Mouse (Mus musculus) forebrain, embryonic 12.5 days (tissue): ENCODE data around the gene Vars. TPM values are rescaled to one million over a fixed set of nuclear protein-coding genes. Genes with fewer than 3 reads are reported as not detected.
A peak's percentile ranks its signal among the peaks of the same experiment; 100 is the strongest.
"Not testable (repeated sequence)": the region's sequence is repeated elsewhere in the genome, so short reads cannot be mapped to it uniquely, and the experiment has no call there.

ENCODE experiments used
- ATAC-seq: fragments of 200-750 bp; cut with Nextera tagmentation; 2 replicates; pipeline ENCODE4 v1.8.0; 2017; ENCODE audit warnings: moderate TSS enrichment; ENCODE audit not compliant: low FRiP score
- H3K27ac ChIP-seq: fragments of 300-500 bp; sonication (generic); 2 replicates; pipeline ENCODE4 v1.5.1; 2016; ENCODE audit warnings: mild to moderate bottlenecking
- H3K27me3 ChIP-seq: fragments of 300-500 bp; sonication (generic); 2 replicates; pipeline ENCODE4 v1.6.1; 2016; ENCODE audit warnings: mild to moderate bottlenecking
- H3K36me3 ChIP-seq: fragments of 300-500 bp; sonication (generic); replicated peaks from 2 replicates; pipeline ENCODE4 v1.6.1; 2016; ENCODE audit warnings: mild to moderate bottlenecking
- H3K4me1 ChIP-seq: fragments of 300-500 bp; sonication (generic); 2 replicates; pipeline ENCODE4 v1.6.1; 2016
- H3K4me2 ChIP-seq: fragments of 300-500 bp; sonication (generic); 2 replicates; pipeline ENCODE4 v1.6.1; 2016; ENCODE audit warnings: mild to moderate bottlenecking, moderate library complexity
- H3K4me3 ChIP-seq: fragments of 300-500 bp; sonication (generic); replicated peaks from 2 replicates; pipeline ENCODE4 v1.5.1; 2016; ENCODE audit warnings: mild to moderate bottlenecking
- H3K9ac ChIP-seq: fragments of 300-500 bp; sonication (generic); 2 replicates; pipeline ENCODE4 v1.6.1; 2016; ENCODE audit warnings: mild to moderate bottlenecking
- H3K9me3 ChIP-seq: fragments of 300-500 bp; sonication (generic); 2 replicates; pipeline ENCODE4 v1.6.1; 2016
- WGBS: fragments of 180-500 bp; shearing (Covaris S2); methylation state at CpG from one replicate; pipeline ENCODE4 v1.1.7; 2016; 5-methylcytosine and 5-hydroxymethylcytosine counted together
- polyA plus RNA-seq: library from polyadenylated mRNA; unstranded; fragments of >200 nt; fragmentation: Nextera tagmentation; extraction: Ambion mirVana; gene quantifications from 2 replicates; pipeline ENCODE4 v1.2.1, GENCODE M21; 2016

Gene Vars
- polyA plus RNA-seq, 1 experiment from 2014 or later, result 159 TPM

DNA sequence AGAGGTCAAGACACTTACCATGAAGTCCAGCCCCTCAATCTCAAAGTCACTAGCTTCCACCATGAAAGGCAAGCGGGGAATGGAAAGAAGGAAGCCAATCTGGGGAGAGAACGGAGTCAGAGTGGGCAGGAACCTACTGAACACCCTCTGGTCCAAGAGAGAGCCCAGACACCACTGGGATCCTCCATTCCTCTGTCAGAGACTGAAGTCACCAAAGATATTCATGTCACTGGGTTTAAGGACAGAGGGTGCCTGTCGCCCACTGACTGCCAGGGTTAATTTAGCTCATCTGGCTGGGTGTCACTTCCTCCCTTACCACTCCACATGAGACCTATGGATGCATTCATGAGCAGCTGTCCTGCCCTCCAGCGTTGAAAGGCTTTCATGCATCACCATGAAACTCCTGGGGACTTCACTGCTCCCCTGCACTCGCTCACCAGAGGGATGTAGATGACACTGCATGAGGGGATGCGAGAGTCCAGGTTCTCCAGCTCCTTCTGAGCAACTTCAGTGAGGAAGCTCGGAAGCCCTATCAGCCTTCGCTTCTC, 31.6 kb downstream of the Vars start:
- Histone ChIP-seq H3K4me3 (no peak overlapping the region), H3K4me2 (no peak overlapping the region), H3K27ac (no peak overlapping the region), H3K36me3 (no peaks in the 10 kb centered on the region), H3K27me3 (no peaks in the 10 kb centered on the region), H3K9ac (no peak overlapping the region), H3K4me1 (peaks cover 19% of the 10 kb centered on the region), H3K9me3 (no peaks in the 10 kb centered on the region)
- WGBS, result 79% methylated on average over 8 of the region's 8 CpGs
- ATAC-seq, result no peak

DNA sequence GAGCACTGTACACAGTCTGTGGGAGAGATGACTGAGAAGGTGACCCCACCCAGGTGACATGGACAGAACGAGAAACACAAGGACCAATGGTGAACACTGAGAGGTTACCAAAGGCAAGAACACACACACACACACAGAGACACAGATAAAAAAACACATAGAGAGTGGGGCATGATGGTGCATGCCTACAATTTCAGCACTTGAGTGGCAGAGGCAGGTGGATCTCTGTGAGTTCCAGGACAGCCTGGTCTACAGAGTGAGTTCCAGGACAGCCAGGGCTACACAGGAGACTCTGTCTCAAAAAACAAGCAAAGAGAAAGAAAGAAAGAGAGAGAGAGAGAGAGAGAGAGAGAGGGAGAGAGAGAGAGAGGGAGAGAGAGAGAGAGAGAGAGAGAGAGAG, 32.9 kb downstream of the Vars start:
- H3K27me3 ChIP-seq, H3K27ac ChIP-seq, H3K9me3 ChIP-seq, H3K9ac ChIP-seq, H3K4me2 ChIP-seq, H3K4me1 ChIP-seq, H3K36me3 ChIP-seq, ATAC-seq, H3K4me3 ChIP-seq: not testable (repeated sequence)
- 78% methylated on average over 1 of the region's 1 CpGs for WGBS

DNA sequence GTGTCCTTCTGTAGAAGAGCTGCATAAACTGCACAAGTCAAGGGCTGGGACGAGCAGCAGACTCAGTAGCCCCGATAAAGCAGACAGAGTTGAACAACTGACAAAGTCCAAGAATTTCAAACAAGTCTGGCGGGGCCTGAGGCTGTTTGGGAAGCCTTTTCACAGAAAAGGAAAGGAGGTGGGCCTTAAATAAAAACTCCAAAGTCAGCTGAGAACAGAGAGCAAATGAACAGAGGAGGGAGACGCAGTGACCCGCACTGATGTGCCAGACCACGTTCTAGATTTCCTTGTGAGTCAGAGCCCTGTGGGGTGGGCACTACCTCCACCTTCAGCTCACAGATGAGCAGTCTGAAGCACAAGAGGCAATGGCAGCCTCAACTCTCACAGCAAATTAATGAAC, 34.1 kb downstream of the Vars start:
- 86% methylated on average over 6 of the region's 6 CpGs for WGBS
- H3K27ac ChIP-seq, result no peak overlapping the region
- H3K9me3 ChIP-seq, result no peaks in the 10 kb centered on the region
- no peak overlapping the region for H3K4me3 ChIP-seq
- no peak overlapping the region for H3K9ac ChIP-seq
- no peak overlapping the region for H3K4me2 ChIP-seq
- H3K27me3 ChIP-seq, result no peaks in the 10 kb centered on the region
- no peaks in the 10 kb centered on the region for H3K36me3 ChIP-seq
- no peak for ATAC-seq
- peaks cover 6% of the 10 kb centered on the region for H3K4me1 ChIP-seq

DNA sequence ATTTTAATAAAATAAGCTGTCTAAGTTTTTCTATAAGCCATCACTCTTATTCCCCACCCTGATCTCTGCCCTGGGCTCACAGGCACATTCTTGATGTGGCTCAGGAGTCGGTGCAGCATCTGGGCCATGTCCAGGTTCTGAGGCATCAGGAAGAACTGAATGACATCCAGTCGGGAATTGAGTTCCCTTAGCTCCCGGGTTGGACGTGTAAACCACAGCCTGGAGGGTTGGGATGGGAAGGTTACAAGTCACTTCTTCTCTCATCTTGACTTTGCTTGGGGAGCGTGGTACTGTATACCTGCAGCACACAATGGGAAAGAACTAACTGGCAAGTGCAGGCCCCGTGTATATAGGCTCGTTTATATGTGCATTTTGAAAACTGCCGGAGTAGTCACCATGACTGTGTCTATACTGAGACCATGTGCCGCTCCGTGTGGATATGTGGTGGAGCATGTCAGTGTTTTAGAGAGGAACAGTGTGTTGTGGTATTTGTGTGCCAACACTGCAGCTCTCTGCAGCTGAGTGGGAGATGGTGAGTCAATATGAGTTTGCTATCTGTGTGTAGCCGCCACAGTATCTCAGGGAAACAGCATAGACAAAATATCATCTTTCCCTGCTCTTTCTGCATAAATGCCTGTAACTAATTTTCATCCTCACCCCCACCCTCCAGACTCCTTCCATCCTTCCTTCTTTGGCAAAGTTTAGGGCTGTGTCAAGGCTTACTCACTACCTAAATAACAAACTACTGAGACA, 38.5 kb downstream of the Vars start:
- no peak overlapping the region for H3K4me3 ChIP-seq
- no peaks in the 10 kb centered on the region for H3K4me1 ChIP-seq
- H3K27ac ChIP-seq, result no peak overlapping the region
- WGBS, result 90% methylated on average over 11 of the region's 11 CpGs
- no peak overlapping the region for H3K4me2 ChIP-seq
- no peaks in the 10 kb centered on the region for H3K36me3 ChIP-seq
- H3K9ac ChIP-seq, result no peak overlapping the region
- H3K27me3 ChIP-seq, result no peaks in the 10 kb centered on the region
- ATAC-seq, result no peak
- H3K9me3 ChIP-seq, result no peaks in the 10 kb centered on the region

DNA sequence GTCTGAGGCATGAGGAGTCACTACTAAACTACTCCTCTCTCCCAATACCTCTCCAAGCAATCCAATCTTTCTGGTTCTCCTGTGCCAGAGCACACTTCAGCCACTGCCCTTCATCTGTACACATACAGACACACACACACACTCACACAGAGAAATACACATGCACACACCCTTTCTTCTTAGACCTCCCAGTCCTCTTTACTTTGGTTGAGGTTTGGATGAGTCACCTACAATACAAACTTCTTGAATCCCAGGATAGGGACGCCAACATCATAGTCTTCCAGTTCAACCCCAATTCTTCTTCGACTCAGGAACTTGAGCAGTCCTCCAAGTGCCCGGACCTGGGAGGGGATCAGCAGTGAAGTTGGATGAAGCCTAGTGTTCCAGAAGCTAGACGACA, 43.0 kb downstream of the Vars start:
- WGBS, result 90% methylated on average over 4 of the region's 4 CpGs

DNA sequence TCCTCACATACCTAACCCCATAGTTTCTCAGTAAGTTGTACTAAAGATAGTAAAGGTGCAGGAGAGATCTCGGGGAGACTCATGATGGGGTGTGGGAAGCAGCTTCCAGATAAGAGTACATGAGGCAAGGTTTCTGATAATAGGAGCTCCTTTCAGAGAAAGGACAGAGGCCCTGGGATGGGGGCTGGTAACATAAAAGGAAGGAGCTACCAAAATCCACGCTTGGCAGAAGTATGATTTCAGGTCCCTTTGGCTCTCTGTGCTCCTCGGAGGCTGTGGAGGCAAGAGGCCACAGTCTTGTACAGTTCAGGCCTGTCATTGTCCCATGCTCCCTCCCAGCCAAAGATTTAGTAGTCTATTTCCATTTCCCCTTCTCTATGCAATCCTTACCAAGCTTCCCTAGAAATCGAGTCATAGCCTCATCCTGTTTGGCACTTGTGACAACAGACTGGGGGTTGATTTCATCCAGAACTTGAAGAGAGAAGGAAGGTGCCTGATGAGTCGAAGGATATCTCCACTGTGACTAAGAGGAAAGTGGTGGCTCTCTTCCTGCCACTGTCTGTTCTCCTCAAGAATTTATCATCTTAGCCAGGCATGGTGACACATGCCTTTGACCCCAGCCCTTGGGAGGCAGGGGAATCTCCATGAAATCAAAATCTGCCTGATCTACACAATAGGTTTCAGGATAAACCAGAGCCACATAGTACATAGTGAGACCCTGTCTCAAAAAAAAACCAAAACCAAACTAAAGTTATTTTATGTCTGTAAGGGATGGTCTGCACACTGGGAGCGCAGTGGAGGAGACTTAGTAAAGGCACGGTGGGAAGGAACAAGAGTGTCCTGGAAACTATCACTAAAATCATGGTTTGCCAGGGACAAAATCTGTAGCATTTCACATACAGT, 44.4 kb downstream of the Vars start:
- H3K9ac ChIP-seq, result peak overlapping the region; percentile 88
- 89% methylated on average over 7 of the region's 7 CpGs for WGBS
- H3K4me2 ChIP-seq, result peak overlapping the region; percentile 93
- no peaks in the 10 kb centered on the region for H3K36me3 ChIP-seq
- peaks cover 43% of the 10 kb centered on the region for H3K4me1 ChIP-seq
- H3K9me3 ChIP-seq, result no peaks in the 10 kb centered on the region
- no peak overlapping the region for H3K27ac ChIP-seq
- ATAC-seq, result no peak
- H3K27me3 ChIP-seq, result no peaks in the 10 kb centered on the region
- H3K4me3 ChIP-seq, result peak overlapping the region; percentile 54

More for the DNA sequence above, 43.0 kb downstream of the Vars start:
- Histone ChIP-seq H3K4me1 (peaks cover 29% of the 10 kb centered on the region), H3K27me3 (no peaks in the 10 kb centered on the region), H3K4me2 (no peak overlapping the region), H3K36me3 (no peaks in the 10 kb centered on the region), H3K9me3 (no peaks in the 10 kb centered on the region), H3K27ac (no peak overlapping the region), H3K4me3 (no peak overlapping the region), H3K9ac (no peak overlapping the region)
- no peak for ATAC-seq

DNA sequence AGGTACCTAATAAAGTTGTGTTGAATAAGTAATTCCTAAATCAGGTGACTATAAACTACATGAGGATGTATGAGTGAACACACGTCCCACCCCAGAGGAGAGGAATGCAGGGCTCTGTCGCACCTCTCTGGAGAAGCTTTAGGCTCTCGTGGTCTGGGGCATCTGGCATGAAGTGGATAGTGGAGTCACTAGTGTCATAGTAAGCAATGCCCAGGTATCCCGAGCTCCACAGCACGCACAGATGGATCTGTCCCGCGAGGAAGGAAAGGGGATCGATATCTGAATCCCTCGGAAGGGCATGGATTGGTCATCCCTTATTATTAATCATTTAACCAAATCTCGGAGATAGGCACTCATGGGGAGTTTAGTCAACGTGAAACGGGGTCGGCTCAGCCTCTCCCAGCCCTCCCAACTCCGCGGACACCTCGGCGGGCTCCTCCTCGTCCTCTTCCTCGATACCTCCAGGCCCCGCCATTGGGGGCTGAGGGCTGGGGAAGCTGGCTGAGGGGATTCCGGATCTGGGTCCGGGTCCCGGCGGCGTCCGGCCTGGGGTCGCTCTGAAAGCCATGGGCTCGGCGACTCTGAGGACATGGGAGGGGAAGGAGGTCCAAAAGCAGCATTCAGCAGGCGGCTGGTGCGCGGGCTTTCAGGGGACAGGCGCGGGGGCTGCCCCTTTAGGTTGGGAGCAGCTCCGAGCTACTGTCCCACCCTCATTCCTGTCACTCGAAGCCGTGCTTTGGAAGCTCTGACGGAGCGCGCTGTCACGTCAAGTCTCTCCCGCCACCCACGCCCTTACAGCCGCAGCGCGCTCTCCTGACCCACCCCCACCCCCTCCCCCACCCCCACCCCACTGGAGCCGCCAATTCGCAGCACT, 45.3 kb downstream of the Vars start:
- WGBS, result 7% methylated on average over 47 of the region's 48 CpGs
- H3K9me3 ChIP-seq, result no peaks in the 10 kb centered on the region
- ATAC-seq, result peak; percentile 73
- peaks cover 45% of the 10 kb centered on the region for H3K4me1 ChIP-seq
- peak overlapping the region; percentile 93 for H3K4me2 ChIP-seq
- no peaks in the 10 kb centered on the region for H3K27me3 ChIP-seq
- H3K4me3 ChIP-seq, result peak overlapping the region; percentile 54
- H3K27ac ChIP-seq, result peak overlapping the region; percentile 90
- H3K9ac ChIP-seq, result peak overlapping the region; percentile 88
- H3K36me3 ChIP-seq, result no peaks in the 10 kb centered on the region

DNA sequence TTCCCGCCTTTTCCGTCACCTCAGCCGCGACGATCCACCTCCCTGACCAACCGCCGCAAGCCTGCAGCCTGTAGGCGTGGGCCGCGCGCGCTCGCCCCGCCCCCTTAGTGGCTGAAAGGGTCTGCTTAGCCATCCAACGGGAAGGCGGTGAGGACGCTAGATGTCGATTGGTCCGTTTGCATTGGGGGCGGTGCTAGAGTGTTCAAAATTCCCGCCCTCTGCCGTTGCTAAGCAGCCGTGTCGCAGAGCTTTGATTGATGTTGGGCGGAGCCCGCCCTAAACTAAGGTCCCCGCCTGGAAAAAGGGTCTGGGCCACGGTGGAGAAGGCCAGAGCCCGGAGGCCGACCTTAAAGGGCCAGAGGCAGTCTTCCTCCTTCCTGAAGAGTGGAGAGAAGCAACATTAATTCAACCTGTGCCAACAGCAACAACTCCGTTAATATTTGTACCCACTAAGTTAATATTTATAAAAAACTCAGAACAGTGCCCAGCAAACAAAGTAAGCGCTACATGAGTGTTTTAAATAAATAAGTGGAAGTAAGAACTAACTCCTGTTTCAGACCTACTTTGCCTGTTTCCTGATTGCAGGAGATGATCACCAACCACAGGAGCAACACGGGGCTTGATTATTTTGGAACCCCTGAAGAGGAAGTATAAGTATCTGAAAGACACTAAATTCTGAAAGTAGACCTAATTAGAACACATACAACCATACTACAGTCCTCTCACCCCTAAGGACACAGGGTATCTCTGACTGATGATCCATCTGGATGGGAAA, 46.1 kb downstream of the Vars start, which contains the start of gene Msh5:
Gene Msh5, minus strand, starts transcription at position 65 of the 775 bp plus-strand sequence.
- Histone ChIP-seq H3K9me3 (no peaks in the 10 kb centered on the region), H3K9ac (peak within 1 kb of the TSS; percentile 88), H3K4me1 (peaks cover 53% of the 10 kb centered on the region), H3K4me2 (peak within 1 kb of the TSS; percentile 93), H3K27ac (peak within 1 kb of the TSS; percentile 90), H3K36me3 (no peaks in the 10 kb centered on the region), H3K4me3 (peak within 1 kb of the TSS; percentile 54), H3K27me3 (no peaks in the 10 kb centered on the region)
- 3% methylated on average over 33 of the region's 33 CpGs for WGBS
- ATAC-seq, result peak; percentile 97

DNA sequence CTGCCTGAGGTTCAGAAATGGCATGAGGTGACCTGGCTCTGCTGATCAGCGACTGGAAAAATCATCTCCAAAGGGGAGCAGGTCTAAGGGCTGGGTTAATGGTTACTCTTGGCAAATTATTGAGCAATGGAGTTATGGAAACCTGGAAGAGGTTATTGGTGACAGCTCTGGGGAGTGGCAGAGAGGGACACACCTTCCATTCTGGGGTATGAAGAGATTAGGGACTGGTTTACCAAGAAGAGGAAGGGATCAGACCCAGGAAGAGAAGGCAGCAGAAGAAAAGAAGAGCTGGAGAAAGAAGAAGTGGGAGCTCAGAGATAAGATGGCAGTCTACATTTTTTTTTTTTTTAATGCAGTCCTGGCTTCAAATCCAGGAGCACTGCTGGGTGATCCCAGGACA, 46.9 kb downstream of the Vars start:
- Histone ChIP-seq H3K27me3 (no peaks in the 10 kb centered on the region), H3K9me3 (no peaks in the 10 kb centered on the region), H3K4me2 (no peak overlapping the region), H3K4me1 (peaks cover 61% of the 10 kb centered on the region), H3K9ac (no peak overlapping the region), H3K4me3 (no peak overlapping the region), H3K36me3 (peaks cover 4% of the 10 kb centered on the region), H3K27ac (peak overlapping the region; percentile 53; the same call in 1 of the 2 replicates)
- 59% methylated on average over 1 of the region's 1 CpGs for WGBS
- no peak for ATAC-seq

DNA sequence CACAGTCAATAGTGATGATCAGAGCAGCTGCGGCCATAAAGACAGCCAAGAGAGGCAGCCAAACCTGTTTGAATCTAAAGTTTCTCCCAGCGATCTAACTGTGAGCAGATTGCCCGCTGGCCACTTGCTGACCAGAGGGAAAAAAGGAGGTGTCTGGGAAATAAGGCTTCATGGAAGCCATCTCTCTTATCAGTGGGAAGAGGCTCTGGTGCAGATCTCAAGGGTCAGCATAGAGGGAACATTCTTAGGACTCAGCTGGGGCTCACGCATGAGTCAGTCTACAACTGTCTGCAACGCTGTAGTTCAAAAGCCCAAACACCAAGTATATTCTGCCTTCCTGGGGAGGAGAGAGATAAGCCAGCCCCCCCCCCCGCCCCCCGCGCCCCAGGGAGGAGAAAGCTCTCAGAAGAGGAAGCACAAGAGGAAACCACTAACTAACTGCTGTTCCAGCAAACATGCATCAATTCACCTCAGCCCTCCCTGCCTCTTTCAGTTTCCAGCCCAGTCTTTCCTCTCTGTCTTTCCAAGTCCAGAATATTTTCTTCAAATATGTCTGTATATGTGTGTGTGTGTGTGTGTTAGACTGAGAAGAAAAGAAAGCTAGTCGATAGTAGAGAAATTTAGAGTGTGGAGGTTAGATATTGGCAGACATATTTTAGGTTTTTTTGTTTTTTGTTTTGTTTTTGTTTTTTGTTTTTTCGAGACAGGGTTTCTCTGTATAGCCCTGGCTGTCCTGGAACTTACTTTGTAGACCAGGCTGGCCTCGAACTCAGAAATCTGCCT, 47.6 kb downstream of the Vars start:
- H3K9ac ChIP-seq, result no peak overlapping the region
- H3K4me1 ChIP-seq, result peaks cover 65% of the 10 kb centered on the region
- no peak overlapping the region; the same call in 1 of the 2 replicates for H3K4me2 ChIP-seq
- 48% methylated on average over 11 of the region's 11 CpGs for WGBS
- H3K27ac ChIP-seq, result peak overlapping the region; percentile 53; the same call in 1 of the 2 replicates
- ATAC-seq, result no peak
- no peaks in the 10 kb centered on the region for H3K27me3 ChIP-seq
- no peak overlapping the region for H3K4me3 ChIP-seq
- no peaks in the 10 kb centered on the region for H3K9me3 ChIP-seq
- H3K36me3 ChIP-seq, result peaks cover 10% of the 10 kb centered on the region
